Mouse (Mus musculus) liver, embryonic 15.5 days (tissue): ENCODE data around the gene Defb48. TPM values are rescaled to one million over a fixed set of nuclear protein-coding genes. Genes with fewer than 3 reads are reported as not detected.

Source experiments
- ATAC-seq: fragments of 200-750 bp; cut with Nextera tagmentation; 2 replicates; pipeline ENCODE4 v1.8.0; 2017; ENCODE audit warnings: moderate number of reproducible peaks, mild to moderate bottlenecking, moderate library complexity; ENCODE audit not compliant: insufficient read depth
- H3K27ac ChIP-seq: fragments of 300-500 bp; sonication (generic); replicated peaks from 2 replicates; pipeline ENCODE4 v1.5.1; 2015; ENCODE audit warnings: mild to moderate bottlenecking, inconsistent platforms
- H3K27me3 ChIP-seq: fragments of 300-500 bp; sonication (generic); 2 replicates; pipeline ENCODE4 v1.6.1; 2015; ENCODE audit warnings: mild to moderate bottlenecking, inconsistent platforms
- H3K36me3 ChIP-seq: fragments of 300-500 bp; sonication (generic); replicated peaks from 2 replicates; pipeline ENCODE4 v1.6.1; 2015; ENCODE audit warnings: moderate library complexity, mild to moderate bottlenecking, inconsistent platforms
- H3K4me1 ChIP-seq: fragments of 300-500 bp; sonication (generic); replicated peaks from 2 replicates; pipeline ENCODE4 v1.6.1; 2015; ENCODE audit warnings: inconsistent platforms
- H3K4me2 ChIP-seq: fragments of 300-500 bp; sonication (generic); 2 replicates; pipeline ENCODE4 v1.6.1; 2015; ENCODE audit warnings: moderate library complexity, mild to moderate bottlenecking, inconsistent platforms
- H3K4me3 ChIP-seq: fragments of 300-500 bp; sonication (generic); replicated peaks from 2 replicates; pipeline ENCODE4 v1.5.1; 2015; ENCODE audit warnings: mild to moderate bottlenecking, inconsistent platforms
- H3K9ac ChIP-seq: fragments of 300-500 bp; sonication (generic); 2 replicates; pipeline ENCODE4 v1.6.1; 2015; ENCODE audit warnings: moderate library complexity, mild to moderate bottlenecking, inconsistent platforms
- H3K9me3 ChIP-seq: fragments of 300-500 bp; sonication (generic); replicated peaks from 2 replicates; pipeline ENCODE4 v1.6.1; 2016; ENCODE audit warnings: inconsistent platforms
- WGBS: fragments of 180-500 bp; shearing (Covaris S2); methylation state at CpG from one replicate; pipeline ENCODE4 v1.1.7; 2015; ENCODE audit warnings: mixed read lengths; ENCODE audit not compliant: insufficient replicate concordance; 5-methylcytosine and 5-hydroxymethylcytosine counted together
- polyA plus RNA-seq: library from polyadenylated mRNA; unstranded; fragments of >200 nt; fragmentation: Nextera tagmentation; extraction: Ambion mirVana; gene quantifications from 2 replicates; pipeline ENCODE4 v1.2.1, GENCODE M21; 2015

Gene Defb48
- polyA plus RNA-seq, 1 experiment from 2014 or later: not detected

GRCm38 (mm10) chr14:62928101-62928541 lies 56.2 kb downstream of the Defb48 start:
- H3K9me3 ChIP-seq: no peaks in the 10 kb centered on the region
- no peak overlapping the region for H3K4me3 ChIP-seq
- H3K36me3 ChIP-seq: peaks cover 5% of the 10 kb centered on the region; the same call in 1 of the 2 replicates
- H3K27ac ChIP-seq: no peak overlapping the region
- 38% methylated on average over 5 of the region's 5 CpGs for WGBS
- ATAC-seq: no peak
- no peak overlapping the region for H3K4me2 ChIP-seq
- no peak overlapping the region for H3K9ac ChIP-seq
- H3K27me3 ChIP-seq: no peaks in the 10 kb centered on the region
- H3K4me1 ChIP-seq: no peaks in the 10 kb centered on the region

Other genes starting within 250 kb of the Defb48 start
- gene Ints6, start 223.3 kb downstream of the Defb48 start, polyA plus RNA-seq: 11.1 and 11.4 TPM in 2 replicates
- gene Wdfy2, start 146.8 kb downstream of the Defb48 start, polyA plus RNA-seq: 2.6 and 2.7 TPM in 2 replicates
- gene Defb47, start 13.6 kb upstream of the Defb48 start, polyA plus RNA-seq: not detected in 2 replicates
- gene Defb43, start 27.3 kb upstream of the Defb48 start, polyA plus RNA-seq: not detected in 2 replicates
- gene Defb42, start 62.5 kb upstream of the Defb48 start, polyA plus RNA-seq: not detected in 2 replicates
- gene Defb30, start 65.5 kb upstream of the Defb48 start, polyA plus RNA-seq: not detected in 2 replicates